Mouse (Mus musculus) layer of hippocampus, adult 2 months (tissue): Measurements from ENCODE around the gene Sept4. TPM values are rescaled to one million over a fixed set of nuclear protein-coding genes. Genes with fewer than 3 reads are reported as not detected.

Experiments used
- DNase-seq, 2 experiments: peaks; one replicate each; pipeline ENCODE4 v3.0.0; 2022; ENCODE audit warnings: low spot score in 2 of 2
- H3K27ac ChIP-seq: fragments of 200-600 bp; 2 replicates; pipeline ENCODE4 v1.8.1; 2022
- H3K4me3 ChIP-seq: fragments of 200-600 bp; 2 replicates; pipeline ENCODE4 v1.8.1; 2022; ENCODE audit warnings: mild to moderate bottlenecking
- CTCF ChIP-seq: fragments of 200-600 bp; conservative IDR thresholded peaks from 2 replicates; pipeline ENCODE4 v1.8.1; 2022; ENCODE audit warnings: antibody characterized with exemption, mild to moderate bottlenecking, moderate library complexity
- total RNA-seq, 2 experiments: library from RNA; stranded (reverse); gene quantifications; 2 replicates each; pipeline ENCODE4 v1.2.3; 2021

The Sept4 gene
- total RNA-seq, 2 experiments from 2014 or later = 139 to 159 TPM

- TF ChIP-seq CTCF = no peak
- Histone ChIP-seq H3K27ac (peak overlapping the region; percentile 92), H3K4me3 (peak overlapping the region; percentile 78)
- peak; percentile 80 to 90 for DNase-seq
Measured at GRCm38 (mm10) chr11:87595327-87595841, 26.7 kb downstream of the Sept4 start.

GRCm38 (mm10) chr11:87595976-87596375 lies 27.3 kb downstream of the Sept4 start:
- Histone ChIP-seq H3K4me3 (peak overlapping the region; percentile 78), H3K27ac (peak overlapping the region; percentile 92)
- no peak for TF ChIP-seq CTCF
- DNase-seq = no peak

- Histone ChIP-seq H3K4me3 (peak overlapping the region; percentile 78), H3K27ac (peak overlapping the region; percentile 10; the same call in 1 of the 2 replicates)
- peak; percentile 43 for TF ChIP-seq CTCF
- no peak for DNase-seq
Measured at GRCm38 (mm10) chr11:87596492-87596891, 27.8 kb downstream of the Sept4 start.

DNA sequence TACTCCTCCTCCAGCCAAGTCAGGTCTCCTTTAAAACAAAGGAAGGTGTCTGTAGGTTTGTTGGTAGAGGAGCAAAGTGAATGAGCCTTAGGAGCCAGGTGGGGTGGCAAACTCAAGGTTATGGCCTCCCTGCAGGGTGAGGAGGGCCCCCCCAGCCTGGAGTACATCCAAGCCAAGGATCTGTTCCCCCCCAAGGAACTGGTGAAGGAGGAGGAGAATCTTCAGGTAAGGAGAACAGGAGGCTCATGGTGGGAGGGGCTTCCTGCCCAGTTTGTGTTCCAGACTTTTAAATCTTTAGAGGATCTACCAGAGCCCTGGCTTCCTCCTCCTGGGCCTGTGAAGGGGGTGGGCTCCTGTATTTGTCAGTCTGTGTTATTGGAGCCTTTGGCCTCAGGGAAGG lies 28.4 kb downstream of the Sept4 start:
- DNase-seq = no peak
- Histone ChIP-seq H3K4me3 (no peak overlapping the region), H3K27ac (peak overlapping the region; percentile 10; the same call in 1 of the 2 replicates)

GRCm38 (mm10) chr11:87599395-87600089 lies 30.8 kb downstream of the Sept4 start:
- DNase-seq = no peak

More for the DNA sequence above, 28.4 kb downstream of the Sept4 start:
- TF ChIP-seq CTCF = no peak

GRCm38 (mm10) chr11:87600322-87600853 lies 31.7 kb downstream of the Sept4 start:
- no peak for DNase-seq
- Histone ChIP-seq H3K27ac (no peak overlapping the region), H3K4me3 (no peak overlapping the region)
- no peak for TF ChIP-seq CTCF

More at GRCm38 (mm10) chr11:87599395-87600089, 30.8 kb downstream of the Sept4 start:
- no peak for TF ChIP-seq CTCF
- Histone ChIP-seq H3K4me3 (no peak overlapping the region), H3K27ac (no peak overlapping the region)

GRCm38 (mm10) chr11:87602234-87602633 lies 33.5 kb downstream of the Sept4 start:
- Histone ChIP-seq H3K27ac (no peak overlapping the region), H3K4me3 (no peak overlapping the region)
- DNase-seq = no peak
- TF ChIP-seq CTCF = no peak

DNA sequence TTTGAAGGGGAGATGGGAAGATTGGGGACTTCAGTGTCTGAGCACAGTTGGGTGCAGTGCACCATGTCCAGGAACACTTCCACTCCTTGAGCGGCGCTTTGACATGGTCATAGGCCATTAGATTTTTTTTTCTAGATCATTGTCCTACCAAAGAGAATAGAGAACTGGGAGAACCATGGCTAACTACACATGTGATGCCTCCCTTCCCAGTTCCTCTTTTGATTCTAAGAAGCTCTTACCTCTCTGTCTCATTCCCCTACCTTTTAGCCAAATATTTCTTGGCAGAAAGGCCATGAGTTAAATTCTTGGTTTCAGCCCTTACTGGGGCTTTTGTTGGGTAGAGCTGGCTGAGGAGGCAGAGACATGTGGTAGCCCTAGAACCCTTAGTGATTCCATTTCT lies 34.9 kb downstream of the Sept4 start:
- Histone ChIP-seq H3K27ac (no peak overlapping the region), H3K4me3 (no peak overlapping the region)
- TF ChIP-seq CTCF = no peak
- DNase-seq = no peak

DNA sequence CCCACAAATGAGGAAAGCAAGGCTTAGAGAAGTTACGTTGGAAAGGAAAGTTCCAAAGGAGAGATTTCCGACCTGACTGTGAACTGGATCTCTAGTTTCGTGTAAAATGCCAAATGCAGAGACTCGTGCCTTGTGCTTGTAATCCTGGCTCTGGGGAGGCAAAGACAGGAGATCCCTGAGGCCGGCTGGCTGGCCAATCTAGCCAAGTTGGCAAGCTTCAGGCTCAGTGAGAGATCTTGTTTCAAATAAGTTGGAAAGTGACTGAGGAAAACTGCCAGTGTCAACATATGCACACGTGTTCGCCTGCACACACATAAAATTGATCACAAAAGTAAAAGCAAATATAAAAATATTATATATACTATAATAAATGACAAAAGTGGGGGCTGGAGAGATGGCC lies 40.6 kb downstream of the Sept4 start:
- Histone ChIP-seq H3K4me3 (no peak overlapping the region), H3K27ac (no peak overlapping the region)
- DNase-seq = no peak
- no peak for TF ChIP-seq CTCF

- no peak for DNase-seq
- peak overlapping the region; percentile 46; the same call in 1 of the 2 replicates for H3K27ac ChIP-seq
- TF ChIP-seq CTCF = no peak
- no peak overlapping the region for H3K4me3 ChIP-seq
Measured at GRCm38 (mm10) chr11:87611547-87611946, 42.8 kb downstream of the Sept4 start.

- Histone ChIP-seq H3K4me3 (no peak overlapping the region), H3K27ac (no peak overlapping the region)
- peak in 1 of 2 experiments; percentile 1 for DNase-seq
- no peak for TF ChIP-seq CTCF
Measured at GRCm38 (mm10) chr11:87613972-87614371, 45.3 kb downstream of the Sept4 start.

DNA sequence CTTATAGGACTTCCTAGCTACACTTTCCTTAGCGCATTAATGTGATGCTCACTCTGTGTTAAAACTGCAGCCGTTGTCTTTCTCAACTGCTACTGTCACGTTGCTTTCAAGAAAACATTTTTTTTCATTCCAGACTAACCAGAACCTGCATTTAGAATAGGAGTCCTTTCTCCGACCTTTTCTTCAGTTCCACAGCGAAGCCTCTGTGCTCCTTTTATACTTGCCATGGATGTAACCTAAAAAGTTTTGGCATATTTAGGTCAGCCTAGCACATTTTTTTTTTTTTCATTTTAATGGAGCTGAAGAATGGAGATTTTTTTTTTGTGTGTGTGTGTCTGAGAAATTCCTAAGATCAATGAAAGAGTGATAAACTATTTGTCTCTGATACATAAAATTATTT lies 46.8 kb downstream of the Sept4 start:
- Histone ChIP-seq H3K27ac (peak overlapping the region; percentile 32; the same call in 1 of the 2 replicates), H3K4me3 (no peak overlapping the region)
- no peak for DNase-seq
- no peak for TF ChIP-seq CTCF

- DNase-seq = no peak
- TF ChIP-seq CTCF = no peak
- Histone ChIP-seq H3K27ac (0 out of 2 replicates have a peak overlapping the region, but pooled peaks have one; percentile 32), H3K4me3 (no peak overlapping the region)
Measured at GRCm38 (mm10) chr11:87615952-87616351, 47.2 kb downstream of the Sept4 start.
